Mouse (Mus musculus) liver, embryonic 12.5 days (tissue): Measurements from ENCODE around the gene Rab31. TPM values are rescaled to one million over a fixed set of nuclear protein-coding genes. Genes with fewer than 3 reads are reported as not detected.
A peak's percentile ranks its signal among the peaks of the same experiment; 100 is the strongest.

ENCODE experiments used
- ATAC-seq: fragments of 200-750 bp; cut with Nextera tagmentation; 2 replicates; pipeline ENCODE4 v1.8.0; 2017; ENCODE audit warnings: moderate number of reproducible peaks, mild to moderate bottlenecking, moderate library complexity
- H3K27ac ChIP-seq: fragments of 300-500 bp; sonication (generic); 2 replicates; pipeline ENCODE4 v1.5.1; 2016; ENCODE audit warnings: mild to moderate bottlenecking
- H3K27me3 ChIP-seq: fragments of 300-500 bp; sonication (generic); replicated peaks from 2 replicates; pipeline ENCODE4 v1.6.1; 2016; ENCODE audit warnings: mild to moderate bottlenecking, moderate library complexity
- H3K36me3 ChIP-seq: fragments of 300-500 bp; sonication (generic); 2 replicates; pipeline ENCODE4 v1.6.1; 2016; ENCODE audit warnings: mild to moderate bottlenecking, moderate library complexity
- H3K4me1 ChIP-seq: fragments of 300-500 bp; sonication (generic); 2 replicates; pipeline ENCODE4 v1.6.1; 2016
- H3K4me2 ChIP-seq: fragments of 300-500 bp; sonication (generic); 2 replicates; pipeline ENCODE4 v1.6.1; 2016; ENCODE audit warnings: mild to moderate bottlenecking, moderate library complexity
- H3K4me3 ChIP-seq: fragments of 300-500 bp; sonication (generic); 2 replicates; pipeline ENCODE4 v1.5.1; 2016; ENCODE audit warnings: mild to moderate bottlenecking, moderate library complexity
- H3K9ac ChIP-seq: fragments of 300-500 bp; sonication (generic); 2 replicates; pipeline ENCODE4 v1.6.1; 2016; ENCODE audit warnings: mild to moderate bottlenecking, moderate library complexity
- H3K9me3 ChIP-seq: fragments of 300-500 bp; sonication (generic); replicated peaks from 2 replicates; pipeline ENCODE4 v1.6.1; 2016; ENCODE audit warnings: mild to moderate bottlenecking, moderate library complexity
- WGBS: fragments of 180-500 bp; shearing (Covaris S2); methylation state at CpG from one replicate; pipeline ENCODE4 v1.1.7; 2016; ENCODE audit not compliant: insufficient replicate concordance; 5-methylcytosine and 5-hydroxymethylcytosine counted together
- polyA plus RNA-seq: library from polyadenylated mRNA; unstranded; fragments of >200 nt; fragmentation: Nextera tagmentation; extraction: Ambion mirVana; gene quantifications from 2 replicates; pipeline ENCODE4 v1.2.1, GENCODE M21; 2016

The Rab31 gene
- polyA plus RNA-seq, 1 experiment from 2014 or later = 7.7 TPM

DNA sequence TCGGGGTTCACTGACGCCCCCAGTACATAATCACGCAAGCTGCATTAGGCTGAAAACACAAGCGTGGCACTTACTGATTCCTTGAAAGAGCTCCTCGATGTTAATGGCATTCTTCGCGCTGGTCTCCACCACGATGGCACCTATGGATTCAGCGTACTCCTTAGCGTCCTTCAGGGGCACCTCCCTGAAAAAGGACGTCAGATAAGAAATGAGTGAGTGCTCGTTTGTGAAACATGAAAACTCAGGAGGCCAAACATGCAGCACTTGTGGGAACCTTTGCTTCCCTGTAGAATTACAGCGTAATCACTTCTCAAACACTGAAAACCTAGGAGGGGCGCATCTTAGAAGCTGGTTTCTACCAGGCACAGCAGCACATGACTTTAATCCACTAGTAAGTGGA lies 104.8 kb downstream of the Rab31 start:
- Histone ChIP-seq H3K36me3 (no peaks in the 10 kb centered on the region), H3K4me2 (no peak overlapping the region), H3K9me3 (no peaks in the 10 kb centered on the region), H3K27me3 (no peaks in the 10 kb centered on the region), H3K4me3 (no peak overlapping the region), H3K4me1 (peaks cover 33% of the 10 kb centered on the region), H3K9ac (no peak overlapping the region), H3K27ac (no peak overlapping the region)
- ATAC-seq = no peak
- 71% methylated on average over 14 of the region's 14 CpGs for WGBS

DNA sequence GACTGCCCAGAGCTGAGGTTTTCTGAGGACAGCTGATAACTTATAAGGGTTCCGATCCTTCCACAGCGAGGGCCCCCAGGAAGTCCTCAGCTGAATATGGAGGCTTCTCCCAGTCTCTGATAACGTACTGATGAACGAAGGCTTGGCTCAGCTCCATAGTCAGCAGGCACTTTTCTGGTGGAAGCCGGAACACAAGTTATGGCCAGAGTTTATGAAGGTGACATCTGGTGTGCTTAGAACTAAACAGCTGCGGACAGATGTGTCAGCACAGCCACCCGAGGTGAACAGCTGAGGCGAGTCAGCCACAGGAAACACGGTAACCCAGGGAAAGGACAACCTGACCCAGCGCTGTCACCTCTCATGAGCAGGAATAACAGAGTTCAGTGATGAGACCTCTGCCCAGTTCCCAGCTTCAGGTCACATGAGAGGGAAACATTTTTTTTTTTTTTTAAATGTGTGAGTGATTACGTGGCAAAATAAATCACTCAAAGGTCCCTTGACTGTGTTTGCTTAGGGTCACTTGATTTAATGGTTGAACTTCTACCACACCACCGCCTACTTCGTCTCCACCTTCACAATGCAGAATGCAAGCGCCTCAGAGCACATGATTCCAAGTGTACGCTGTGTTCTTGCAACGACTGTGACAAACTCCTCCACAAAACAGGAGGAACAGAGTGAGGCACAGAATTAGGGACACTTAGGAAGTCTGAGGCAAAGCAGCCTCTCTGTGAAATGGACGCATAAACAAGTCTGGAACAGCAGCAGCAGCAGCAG lies 106.0 kb downstream of the Rab31 start:
- no peak overlapping the region for H3K4me3 ChIP-seq
- H3K36me3 ChIP-seq = no peaks in the 10 kb centered on the region
- peaks cover 35% of the 10 kb centered on the region for H3K4me1 ChIP-seq
- no peaks in the 10 kb centered on the region for H3K9me3 ChIP-seq
- no peak for ATAC-seq
- no peak overlapping the region for H3K27ac ChIP-seq
- H3K27me3 ChIP-seq = no peaks in the 10 kb centered on the region
- WGBS = 66% methylated on average over 17 of the region's 17 CpGs
- H3K4me2 ChIP-seq = no peak overlapping the region
- H3K9ac ChIP-seq = no peak overlapping the region

DNA sequence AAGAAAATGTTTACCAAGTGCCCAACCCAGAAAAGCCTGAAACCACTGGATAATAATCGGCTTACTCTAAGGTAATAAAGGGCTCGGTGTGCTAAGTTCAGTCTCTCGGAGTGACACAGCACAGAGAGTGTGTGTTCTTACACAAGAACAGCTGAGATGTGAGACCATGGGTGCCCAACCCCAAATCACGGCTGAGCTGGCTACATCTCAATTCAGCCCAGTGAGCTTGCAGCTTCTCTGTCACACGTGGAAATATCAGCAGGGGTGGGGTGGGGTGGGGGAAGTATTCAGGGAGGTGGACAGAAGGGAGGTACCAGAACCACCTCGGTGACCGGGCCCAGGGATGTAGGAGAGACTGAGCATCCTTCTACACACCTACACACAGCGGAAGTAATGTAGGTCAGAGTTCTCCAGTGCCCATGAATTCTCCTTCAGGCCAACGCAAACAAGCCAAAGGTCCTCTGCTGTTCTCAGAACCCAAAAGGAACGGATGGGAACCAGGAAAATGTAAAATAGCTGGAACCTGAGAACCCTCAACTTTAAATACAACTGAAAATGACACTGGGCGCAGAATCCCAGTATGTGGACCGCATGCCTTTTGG lies 106.7 kb downstream of the Rab31 start:
- 72% methylated on average over 12 of the region's 12 CpGs for WGBS
- no peak overlapping the region for H3K27ac ChIP-seq
- H3K27me3 ChIP-seq = no peaks in the 10 kb centered on the region
- H3K9me3 ChIP-seq = no peaks in the 10 kb centered on the region
- peaks cover 35% of the 10 kb centered on the region for H3K4me1 ChIP-seq
- H3K9ac ChIP-seq = no peak overlapping the region
- no peak overlapping the region for H3K4me3 ChIP-seq
- H3K4me2 ChIP-seq = no peak overlapping the region
- ATAC-seq = no peak
- no peaks in the 10 kb centered on the region for H3K36me3 ChIP-seq

DNA sequence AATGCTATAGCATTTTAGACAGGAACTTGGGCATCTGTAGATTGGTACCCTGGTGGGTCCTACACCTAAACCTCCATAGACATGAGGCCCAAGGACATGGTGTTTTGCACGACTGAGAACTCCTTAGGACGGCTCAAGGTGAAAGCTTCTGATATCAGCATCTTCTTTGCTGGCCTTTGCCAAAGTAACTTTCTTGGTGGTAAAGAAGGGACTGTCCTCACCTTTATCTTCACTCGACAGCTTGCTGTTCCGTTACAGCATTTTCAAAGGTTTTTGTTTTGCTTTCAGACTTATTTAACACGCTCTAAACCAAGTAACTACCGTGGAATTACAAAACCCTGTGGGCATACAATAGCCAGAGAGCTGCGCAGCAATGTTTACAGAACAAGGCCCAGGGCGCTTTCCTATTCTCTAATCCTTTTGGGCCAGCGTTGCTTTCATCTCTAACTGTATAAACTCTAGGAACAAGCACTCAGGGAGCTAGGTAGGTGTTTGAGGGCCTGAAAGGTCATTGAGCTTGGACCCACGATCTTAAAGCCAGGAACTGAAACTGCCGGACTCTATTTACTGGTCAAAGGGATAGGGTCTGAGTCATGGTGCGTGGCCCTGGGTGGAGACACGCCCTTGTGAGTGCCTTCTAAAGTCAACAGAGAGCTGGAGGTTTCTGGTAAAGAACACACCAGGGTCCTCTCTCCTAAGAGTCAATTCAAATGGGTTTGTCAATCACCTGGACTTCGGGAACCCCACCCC lies 109.0 kb downstream of the Rab31 start:
- Histone ChIP-seq H3K4me3 (no peak overlapping the region), H3K9me3 (no peaks in the 10 kb centered on the region), H3K36me3 (no peaks in the 10 kb centered on the region), H3K27ac (peak overlapping the region; percentile 82), H3K4me2 (peak overlapping the region; percentile 47), H3K9ac (0 out of 2 replicates have a peak overlapping the region, but pooled peaks have one; percentile 6), H3K4me1 (peaks cover 35% of the 10 kb centered on the region), H3K27me3 (no peaks in the 10 kb centered on the region)
- 46% methylated on average over 14 of the region's 14 CpGs for WGBS
- ATAC-seq = peak; percentile 87

DNA sequence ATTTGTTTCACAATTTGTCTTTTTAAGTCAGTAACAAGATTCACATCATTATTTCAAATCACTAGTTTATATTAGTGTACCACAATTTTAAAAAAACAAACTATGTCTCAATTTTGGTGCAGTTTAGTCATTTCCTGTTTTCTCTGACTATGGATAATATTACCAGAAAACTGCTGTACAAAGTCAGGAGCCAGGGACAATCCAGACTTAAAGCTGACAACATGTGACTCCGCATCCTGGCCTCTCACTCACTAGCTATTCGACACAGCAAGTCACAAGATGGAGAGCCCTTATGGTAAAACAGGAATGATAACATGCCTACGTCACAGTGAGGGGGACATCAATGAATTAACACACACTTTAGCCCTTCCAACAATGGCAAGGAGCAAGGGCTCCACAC lies 109.9 kb downstream of the Rab31 start:
- Histone ChIP-seq H3K9ac (no peak overlapping the region), H3K27ac (peak overlapping the region; percentile 82; the same call in 1 of the 2 replicates), H3K36me3 (no peaks in the 10 kb centered on the region), H3K9me3 (no peaks in the 10 kb centered on the region), H3K27me3 (no peaks in the 10 kb centered on the region), H3K4me2 (no peak overlapping the region), H3K4me1 (peaks cover 36% of the 10 kb centered on the region), H3K4me3 (no peak overlapping the region)
- 76% methylated on average over 3 of the region's 3 CpGs for WGBS
- ATAC-seq = no peak

DNA sequence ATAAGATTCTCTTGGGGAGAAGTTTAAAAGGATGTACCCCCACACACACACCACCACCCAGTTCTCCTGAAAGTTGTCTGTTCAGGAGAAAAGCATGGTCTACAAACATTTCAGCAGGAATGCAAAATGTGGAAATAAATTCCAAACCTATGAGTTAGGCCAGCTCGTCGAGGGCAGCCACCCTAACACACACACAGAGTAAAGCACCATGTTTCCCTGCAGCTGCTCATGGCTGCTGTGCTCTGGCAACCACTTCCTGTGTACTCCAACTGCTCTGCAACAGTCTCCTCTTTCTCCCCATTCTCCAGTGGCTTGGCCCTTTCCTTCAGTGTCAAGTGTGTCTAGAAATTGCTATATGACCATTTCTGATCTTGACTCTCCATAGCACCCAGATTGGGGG lies 114.1 kb downstream of the Rab31 start:
- H3K27ac ChIP-seq = no peak overlapping the region
- no peak overlapping the region for H3K9ac ChIP-seq
- no peak overlapping the region for H3K4me2 ChIP-seq
- H3K4me3 ChIP-seq = no peak overlapping the region
- no peak for ATAC-seq
- no peaks in the 10 kb centered on the region for H3K9me3 ChIP-seq
- H3K4me1 ChIP-seq = peaks cover 31% of the 10 kb centered on the region
- H3K27me3 ChIP-seq = no peaks in the 10 kb centered on the region
- no peaks in the 10 kb centered on the region for H3K36me3 ChIP-seq
- 46% methylated on average over 2 of the region's 2 CpGs for WGBS

DNA sequence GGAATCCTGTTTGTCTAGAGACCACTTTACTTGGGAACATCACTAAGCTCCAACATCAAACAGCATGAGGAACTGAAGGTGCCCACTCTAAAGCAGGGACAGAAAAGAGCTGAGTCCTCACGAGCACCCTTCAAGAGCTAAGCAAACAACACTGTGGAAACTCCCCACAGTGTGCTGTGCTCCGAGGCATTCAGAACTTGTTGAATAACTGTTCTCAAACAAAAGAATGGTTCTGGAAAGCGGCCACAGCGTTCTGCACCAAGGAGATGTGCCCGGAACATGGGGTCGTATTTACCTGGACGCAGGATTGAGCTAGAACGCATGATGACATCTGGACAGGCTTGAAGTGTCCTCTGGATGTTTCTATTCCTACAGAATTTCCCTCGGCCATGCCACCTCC lies 114.6 kb downstream of the Rab31 start:
- H3K4me1 ChIP-seq = peaks cover 27% of the 10 kb centered on the region
- H3K27ac ChIP-seq = no peak overlapping the region
- H3K9ac ChIP-seq = no peak overlapping the region
- no peaks in the 10 kb centered on the region for H3K9me3 ChIP-seq
- H3K27me3 ChIP-seq = no peaks in the 10 kb centered on the region
- H3K36me3 ChIP-seq = no peaks in the 10 kb centered on the region
- WGBS = 81% methylated on average over 9 of the region's 9 CpGs
- H3K4me2 ChIP-seq = no peak overlapping the region
- no peak for ATAC-seq
- H3K4me3 ChIP-seq = no peak overlapping the region

DNA sequence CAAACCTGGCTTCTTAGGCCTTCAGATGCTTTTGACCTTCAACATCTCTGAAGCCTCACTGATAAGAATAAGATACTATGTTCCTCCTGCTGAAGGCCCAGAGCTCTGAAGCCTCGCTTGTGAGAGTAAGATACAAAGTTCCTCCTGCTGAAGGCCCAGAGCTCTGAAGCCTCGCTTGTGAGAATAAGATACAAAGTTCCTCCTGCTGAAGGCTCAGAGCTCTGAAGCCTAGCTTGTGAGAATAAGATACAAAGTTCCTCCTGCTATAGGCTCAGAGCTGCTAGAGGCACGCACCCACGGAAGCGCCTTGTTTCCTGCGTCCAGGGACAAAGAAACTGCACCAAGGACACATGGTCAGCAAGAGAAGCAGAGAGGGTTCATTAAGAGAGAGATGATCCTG lies 115.8 kb downstream of the Rab31 start:
- H3K9me3 ChIP-seq = no peaks in the 10 kb centered on the region
- peak; percentile 18; the same call in 1 of the 2 replicates for ATAC-seq
- peak overlapping the region; percentile 42 for H3K27ac ChIP-seq
- 50% methylated on average over 6 of the region's 6 CpGs for WGBS
- H3K27me3 ChIP-seq = no peaks in the 10 kb centered on the region
- H3K4me3 ChIP-seq = no peak overlapping the region
- no peak overlapping the region for H3K4me2 ChIP-seq
- H3K36me3 ChIP-seq = no peaks in the 10 kb centered on the region
- H3K4me1 ChIP-seq = peaks cover 23% of the 10 kb centered on the region
- no peak overlapping the region for H3K9ac ChIP-seq

DNA sequence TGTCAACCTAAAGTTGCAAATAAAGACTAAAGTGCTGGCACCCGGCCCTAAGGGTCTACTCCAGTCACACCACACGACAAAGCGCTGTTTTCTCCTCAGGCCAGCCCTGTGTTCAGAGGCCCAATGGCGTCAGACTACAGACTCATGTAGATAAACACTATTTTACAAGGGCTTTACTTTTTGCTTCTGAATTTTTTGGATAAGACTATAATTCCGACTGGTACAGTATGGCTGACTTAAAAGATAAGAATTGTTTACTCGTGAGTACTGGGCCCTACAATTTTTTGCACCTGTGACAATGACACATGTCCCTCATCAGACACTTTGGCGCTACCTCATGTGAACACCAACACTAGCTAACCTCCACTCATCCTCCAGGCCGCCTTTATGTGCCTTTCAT lies 116.5 kb downstream of the Rab31 start:
- peak overlapping the region; percentile 42 for H3K27ac ChIP-seq
- 52% methylated on average over 8 of the region's 8 CpGs for WGBS
- ATAC-seq = peak; percentile 67; the same call in 1 of the 2 replicates

DNA sequence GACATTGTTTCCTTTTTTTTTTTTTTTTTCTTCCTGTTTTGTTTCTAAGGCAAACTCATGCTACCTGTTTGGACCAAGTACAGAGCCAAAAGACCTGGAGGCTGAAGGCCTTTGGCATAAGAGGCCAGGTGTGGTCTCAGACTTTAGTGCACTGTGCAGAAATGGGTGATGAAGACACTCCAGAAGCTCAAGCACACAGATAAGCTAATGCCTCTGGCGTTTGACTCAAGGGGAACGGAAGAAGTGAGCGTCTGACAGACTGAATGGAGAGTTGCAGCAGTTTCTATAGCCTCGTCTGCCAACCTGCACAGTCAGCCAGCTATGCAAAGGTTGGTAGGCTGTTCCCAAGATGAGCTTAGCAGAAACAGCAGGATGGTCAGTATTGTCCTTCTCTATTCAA lies 116.9 kb downstream of the Rab31 start:
- ATAC-seq = no peak
- H3K27ac ChIP-seq = peak overlapping the region; percentile 8; the same call in 1 of the 2 replicates
- peaks cover 23% of the 10 kb centered on the region for H3K4me1 ChIP-seq
- no peaks in the 10 kb centered on the region for H3K36me3 ChIP-seq
- H3K9me3 ChIP-seq = no peaks in the 10 kb centered on the region
- H3K9ac ChIP-seq = no peak overlapping the region
- no peaks in the 10 kb centered on the region for H3K27me3 ChIP-seq
- H3K4me2 ChIP-seq = no peak overlapping the region
- H3K4me3 ChIP-seq = no peak overlapping the region
- 57% methylated on average over 4 of the region's 4 CpGs for WGBS

More for the DNA sequence above, 116.5 kb downstream of the Rab31 start:
- Histone ChIP-seq H3K27me3 (no peaks in the 10 kb centered on the region), H3K9ac (no peak overlapping the region), H3K9me3 (no peaks in the 10 kb centered on the region), H3K4me3 (no peak overlapping the region), H3K4me2 (no peak overlapping the region), H3K4me1 (peaks cover 23% of the 10 kb centered on the region), H3K36me3 (no peaks in the 10 kb centered on the region)

DNA sequence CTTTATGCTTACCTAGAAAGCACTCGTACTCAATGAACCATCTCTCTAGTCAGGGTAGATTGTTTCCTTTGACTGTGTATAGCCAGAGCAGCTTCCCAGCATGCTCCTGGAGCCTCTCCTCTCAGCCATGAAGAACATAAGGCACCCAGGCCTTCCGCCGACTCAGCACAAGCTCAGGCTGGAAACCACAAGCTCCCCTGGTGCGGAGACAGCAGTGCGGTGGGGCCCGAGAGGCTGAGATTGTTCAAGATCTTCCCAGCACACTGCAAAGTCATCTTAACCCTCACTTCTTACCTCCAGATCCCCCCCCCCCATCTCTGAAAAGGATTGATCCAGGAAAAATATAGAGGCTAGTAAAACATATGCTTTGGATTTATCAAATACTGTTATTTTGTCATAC lies 122.0 kb downstream of the Rab31 start:
- Histone ChIP-seq H3K4me3 (no peak overlapping the region), H3K9ac (no peak overlapping the region), H3K9me3 (no peaks in the 10 kb centered on the region), H3K36me3 (no peaks in the 10 kb centered on the region), H3K27ac (no peak overlapping the region), H3K4me1 (peaks cover 1% of the 10 kb centered on the region; the same call in 1 of the 2 replicates), H3K27me3 (no peaks in the 10 kb centered on the region), H3K4me2 (no peak overlapping the region)
- ATAC-seq = no peak
- 59% methylated on average over 6 of the region's 6 CpGs for WGBS

DNA sequence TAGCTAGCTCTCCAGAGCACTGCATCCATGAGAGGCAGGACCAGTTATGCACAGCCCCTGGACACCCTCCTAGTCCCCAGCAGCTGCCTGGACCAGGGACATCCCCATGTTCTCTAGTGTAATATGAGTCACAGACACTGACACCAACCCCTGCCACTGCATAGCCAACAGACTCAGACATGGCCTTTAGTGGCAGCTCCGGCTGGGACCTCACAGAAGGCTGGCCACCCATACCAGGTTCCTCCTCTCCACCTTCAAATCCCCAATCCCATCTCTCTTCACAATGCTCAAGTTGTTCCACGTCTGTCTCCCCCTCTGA lies 123.4 kb downstream of the Rab31 start:
- Histone ChIP-seq H3K4me1 (no peaks in the 10 kb centered on the region), H3K27me3 (no peaks in the 10 kb centered on the region), H3K4me3 (no peak overlapping the region), H3K9ac (no peak overlapping the region), H3K4me2 (no peak overlapping the region), H3K36me3 (no peaks in the 10 kb centered on the region), H3K27ac (no peak overlapping the region), H3K9me3 (no peaks in the 10 kb centered on the region)
- WGBS = 66% methylated on average over 2 of the region's 2 CpGs
- ATAC-seq = no peak
